Mouse (Mus musculus): Measurements from ENCODE around the gene Slc26a3.

- TF ChIP-seq EP300 (IDR thresholded peaks at IDR 0.05; ENCODE audit: low read depth) (no peak), CTCF (IDR thresholded peaks at IDR 0.05; ENCODE audit: low read depth) (no peak)
Observed at GRCm38 (mm10) chr12:31369656-31370055, 21.0 kb upstream of the Slc26a3 start.
